Mouse (Mus musculus) heart, postnatal 0 days (tissue): Measurements from ENCODE around the gene Otulin. TPM values are rescaled to one million over a fixed set of nuclear protein-coding genes. Genes with fewer than 3 reads are reported as not detected.

Experiments
- ATAC-seq: fragments of 200-750 bp; cut with Nextera tagmentation; 2 replicates; pipeline ENCODE4 v1.8.0; 2017; ENCODE audit warnings: low read depth, moderate number of reproducible peaks, moderate library complexity; ENCODE audit not compliant: insufficient read depth
- DNase-seq: peaks from one replicate; pipeline ENCODE4 v3.0.0-alpha.2; 2016; ENCODE audit warnings: low spot score
- H3K27ac ChIP-seq: fragments of 300-500 bp; sonication (generic); 2 replicates; pipeline ENCODE4 v1.5.1; 2014; ENCODE audit warnings: low read depth, mild to moderate bottlenecking
- H3K27me3 ChIP-seq: fragments of 300-500 bp; sonication (generic); 2 replicates; pipeline ENCODE4 v1.6.1; 2014; ENCODE audit warnings: low read length, mixed read lengths; ENCODE audit not compliant: control insufficient read depth, insufficient read depth
- H3K36me3 ChIP-seq: fragments of 300-500 bp; sonication (generic); replicated peaks from 2 replicates; pipeline ENCODE4 v1.6.1; 2014; ENCODE audit warnings: low read length, mixed read lengths; ENCODE audit not compliant: control insufficient read depth, insufficient read depth
- H3K4me1 ChIP-seq: fragments of 300-500 bp; sonication (generic); 2 replicates; pipeline ENCODE4 v1.6.1; 2014; ENCODE audit warnings: antibody characterized with exemption; ENCODE audit not compliant: control insufficient read depth, insufficient read depth
- H3K4me2 ChIP-seq: fragments of 300-500 bp; sonication (generic); 2 replicates; pipeline ENCODE4 v1.6.1; 2014; ENCODE audit warnings: low read depth, mild to moderate bottlenecking, low read length, moderate library complexity
- H3K4me3 ChIP-seq: fragments of 300-500 bp; sonication (generic); 2 replicates; pipeline ENCODE4 v1.5.1; 2014; ENCODE audit warnings: low read depth, low read length
- H3K9ac ChIP-seq: fragments of 300-500 bp; sonication (generic); replicated peaks from 2 replicates; pipeline ENCODE4 v1.6.1; 2014; ENCODE audit warnings: low read depth, low read length, mixed read lengths
- H3K9me3 ChIP-seq: fragments of 300-500 bp; sonication (generic); replicated peaks from 2 replicates; pipeline ENCODE4 v1.6.1; 2016; ENCODE audit warnings: low read length; ENCODE audit not compliant: control insufficient read depth
- CTCF ChIP-seq: IDR thresholded peaks from 2 replicates; pipeline ENCODE4 v1.5.1; 2016; ENCODE audit warnings: antibody characterized with exemption, control low read depth, low read depth
- EP300 ChIP-seq: IDR thresholded peaks from 2 replicates; pipeline ENCODE4 v1.6.1; 2016; ENCODE audit warnings: antibody characterized with exemption, low read depth
- WGBS: fragments of 180-500 bp; shearing (Covaris S2); extraction: QIAGEN DNeasy Blood & Tissue Kit; methylation state at CpG from one replicate; pipeline ENCODE4 v1.1.7; 2014; 5-methylcytosine and 5-hydroxymethylcytosine counted together
- polyA plus RNA-seq: library from polyadenylated mRNA; unstranded; fragments of >200 nt; fragmentation: Nextera tagmentation; extraction: Ambion mirVana; gene quantifications from 2 replicates; pipeline ENCODE4 v1.2.1, GENCODE M21; 2015
- total RNA-seq: library from RNA; depleted of rRNA; stranded (reverse); fragments of >200 nt; gene quantifications from 2 replicates; pipeline ENCODE4 v1.2.3, GENCODE M21; 2014; ENCODE audit warnings: low replicate concordance

Gene Otulin
- total and polyA plus RNA-seq, 2 experiments from 2014 or later, result 26.3 to 36.1 TPM

DNA sequence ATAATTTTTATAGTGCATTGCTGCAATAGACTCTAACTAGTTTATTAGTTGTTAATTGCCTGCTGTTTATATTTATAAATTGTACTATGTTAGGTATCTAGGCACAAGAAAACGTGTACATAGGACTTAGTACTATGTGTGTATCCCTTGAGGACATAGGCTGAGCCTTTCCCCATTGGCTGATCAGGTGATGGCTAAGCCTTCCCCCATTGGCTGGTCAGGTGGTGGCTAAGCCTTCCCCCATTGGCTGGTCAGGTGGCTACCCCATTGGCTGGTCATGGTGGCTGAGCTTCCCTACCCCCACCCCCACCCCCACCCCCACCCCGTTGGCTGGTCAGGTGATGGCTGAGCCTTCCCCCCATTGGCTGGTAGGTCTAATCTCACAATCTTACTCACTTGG, 50.6 kb downstream of the Otulin start:
- H3K4me3 ChIP-seq, result no peak overlapping the region
- DNase-seq (no peak), ATAC-seq (no peak)
- peak overlapping the region; percentile 67; the same call in 1 of the 2 replicates for H3K27ac ChIP-seq
- H3K9me3 ChIP-seq, result no peaks in the 10 kb centered on the region
- H3K4me1 ChIP-seq, result peaks cover 15% of the 10 kb centered on the region
- TF ChIP-seq CTCF (no peak), EP300 (no peak)
- H3K9ac ChIP-seq, result no peak overlapping the region
- WGBS, result 80% methylated on average over 2 of the region's 2 CpGs
- peaks cover 5% of the 10 kb centered on the region; the same call in 1 of the 2 replicates for H3K36me3 ChIP-seq
- no peaks in the 10 kb centered on the region for H3K27me3 ChIP-seq
- H3K4me2 ChIP-seq, result no peak overlapping the region

- DNase-seq (no peak), ATAC-seq (no peak)
- no peaks in the 10 kb centered on the region for H3K9me3 ChIP-seq
- TF ChIP-seq CTCF, result no peak
- TF ChIP-seq EP300, result no peak
- H3K4me3 ChIP-seq, result no peak overlapping the region
- no peak overlapping the region for H3K27ac ChIP-seq
- peaks cover 5% of the 10 kb centered on the region; the same call in 1 of the 2 replicates for H3K36me3 ChIP-seq
- no peaks in the 10 kb centered on the region for H3K27me3 ChIP-seq
- 89% methylated on average over 6 of the region's 6 CpGs for WGBS
- no peak overlapping the region for H3K9ac ChIP-seq
- H3K4me1 ChIP-seq, result peaks cover 16% of the 10 kb centered on the region
- no peak overlapping the region for H3K4me2 ChIP-seq
Measured at GRCm38 (mm10) chr15:27578918-27579317, 51.6 kb downstream of the Otulin start.

DNA sequence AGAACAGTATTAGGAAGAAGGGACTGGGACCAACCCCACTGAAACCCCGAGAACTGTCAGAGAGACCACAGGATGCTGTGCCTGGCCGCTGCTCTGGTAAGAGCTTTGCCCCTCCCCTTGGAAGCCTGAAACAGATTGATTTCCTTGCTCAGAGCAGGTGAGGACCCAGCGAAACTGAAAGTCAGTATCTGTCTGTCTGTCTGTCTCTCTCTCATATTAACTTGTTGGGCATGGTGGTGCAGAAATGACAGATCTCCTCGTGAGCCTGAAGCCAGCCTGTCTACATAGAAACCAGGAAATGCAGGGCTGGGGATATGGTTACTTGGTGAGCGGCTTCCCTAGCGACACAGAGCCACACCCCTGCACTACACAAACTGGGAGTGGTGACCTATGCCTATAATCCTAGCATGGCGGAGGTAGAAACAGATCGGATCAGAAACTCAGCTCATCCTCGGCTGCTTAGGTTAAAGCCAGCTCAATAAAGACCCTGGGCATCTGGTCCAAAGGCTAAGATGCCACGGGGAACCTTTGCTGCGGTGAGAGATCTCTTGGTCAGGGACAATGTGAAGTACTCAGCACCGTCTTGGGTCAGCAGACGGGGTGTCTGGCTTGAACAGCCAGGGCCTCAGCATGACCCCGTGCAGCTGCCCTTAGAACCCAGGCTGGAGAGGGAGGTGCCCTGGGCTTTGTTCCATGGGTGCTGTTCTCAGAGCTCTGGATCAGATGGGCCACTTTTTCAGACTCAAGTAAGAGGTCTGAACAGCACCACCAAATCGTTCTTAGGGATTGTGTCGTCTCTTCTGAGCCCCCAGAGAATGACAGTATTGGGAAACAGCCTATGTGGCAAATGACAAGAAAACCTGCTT, 52.3 kb downstream of the Otulin start:
- H3K4me3 ChIP-seq, result no peak overlapping the region
- ATAC-seq (no peak), DNase-seq (no peak)
- no peak overlapping the region for H3K4me2 ChIP-seq
- no peak overlapping the region for H3K27ac ChIP-seq
- no peaks in the 10 kb centered on the region for H3K27me3 ChIP-seq
- no peak overlapping the region for H3K9ac ChIP-seq
- no peak for TF ChIP-seq EP300
- no peak for TF ChIP-seq CTCF
- H3K4me1 ChIP-seq, result peaks cover 16% of the 10 kb centered on the region
- 74% methylated on average over 16 of the region's 16 CpGs for WGBS
- H3K36me3 ChIP-seq, result peaks cover 6% of the 10 kb centered on the region; the same call in 1 of the 2 replicates
- no peaks in the 10 kb centered on the region for H3K9me3 ChIP-seq

GRCm38 (mm10) chr15:27576886-27577285, 53.6 kb downstream of the Otulin start:
- no peak for ATAC-seq
- H3K4me1 ChIP-seq, result peaks cover 16% of the 10 kb centered on the region
- no peak overlapping the region for H3K9ac ChIP-seq
- no peak overlapping the region for H3K4me3 ChIP-seq
- peak overlapping the region; percentile 68; the same call in 1 of the 2 replicates for H3K27ac ChIP-seq
- WGBS, result 74% methylated on average over 1 of the region's 1 CpGs
- H3K36me3 ChIP-seq, result peaks cover 18% of the 10 kb centered on the region
- TF ChIP-seq EP300, result no peak
- no peak for TF ChIP-seq CTCF
- no peaks in the 10 kb centered on the region for H3K9me3 ChIP-seq
- no peak for DNase-seq
- H3K4me2 ChIP-seq, result no peak overlapping the region
- no peaks in the 10 kb centered on the region for H3K27me3 ChIP-seq

GRCm38 (mm10) chr15:27575932-27576331, 54.6 kb downstream of the Otulin start:
- Histone ChIP-seq H3K36me3 (peaks cover 20% of the 10 kb centered on the region), H3K4me1 (peaks cover 16% of the 10 kb centered on the region), H3K27me3 (no peaks in the 10 kb centered on the region), H3K27ac (peak overlapping the region; percentile 68), H3K4me3 (no peak overlapping the region), H3K9ac (no peak overlapping the region), H3K4me2 (no peak overlapping the region), H3K9me3 (no peaks in the 10 kb centered on the region)
- TF ChIP-seq EP300 (no peak), CTCF (no peak)
- ATAC-seq, result peak; percentile 64
- 43% methylated on average over 3 of the region's 3 CpGs for WGBS
- peak; percentile 54 for DNase-seq
